Comparison of ENCODE assay signal across 20 mouse cellular contexts in the genomic region with DNA sequence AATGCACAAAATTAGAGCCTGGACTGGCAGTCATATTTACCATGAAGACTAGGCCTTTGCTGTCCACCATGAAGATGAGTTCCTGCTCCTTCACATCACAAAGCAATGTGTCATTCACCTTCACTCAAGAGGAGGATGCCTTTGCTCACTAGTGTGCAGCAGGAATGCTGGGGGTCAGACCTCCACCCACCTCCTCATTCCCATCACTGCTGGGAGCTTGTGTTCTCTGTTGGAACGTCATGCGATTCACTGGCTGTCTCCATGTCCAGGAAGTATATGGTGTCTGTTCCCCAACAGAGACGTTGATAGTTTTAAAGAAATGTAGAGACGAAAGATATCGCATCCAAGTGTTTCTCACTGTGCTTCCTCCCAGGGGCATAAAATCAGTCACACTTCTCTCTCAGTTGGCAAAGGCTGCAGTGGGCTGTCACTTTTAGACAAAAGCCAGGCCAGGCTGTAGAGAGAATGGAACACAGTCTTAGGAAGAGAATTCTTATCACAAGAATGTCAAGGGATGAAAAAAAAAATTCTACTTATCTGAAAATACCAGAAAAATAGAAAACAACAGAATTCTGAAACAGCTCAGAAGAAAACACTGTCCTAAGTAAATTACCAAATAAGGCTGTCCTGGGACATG. TPM values are rescaled to one million over a fixed set of nuclear protein-coding genes. Genes with fewer than 3 reads are reported as not detected.
DNase-seq lines count a peak whose midpoint lies in the region; ATAC-seq and TF ChIP-seq lines count a peak whose summit lies in the region.
"Had no signal": no experiment of that assay in that cellular context is flagged by ENCODE, and none has a peak within 500 bp of the region (broad histone marks: within the 10 kb centered on the region; RNA-seq: fewer than 3 reads in every experiment).

No protein-coding gene starts in this region.

- no peaks in the 10 kb centered on the region for H3K27me3 ChIP-seq in intestine, embryonic 15.5 days (replicated peaks)
- no peaks in the 10 kb centered on the region for H3K27me3 ChIP-seq in intestine, embryonic 16.5 days (replicated peaks; ENCODE audit: control insufficient read depth, insufficient read depth, low read length)
- no peaks in the 10 kb centered on the region for H3K27me3 ChIP-seq in lung, postnatal 0 days (replicated peaks; ENCODE audit: insufficient read depth, low read length)
- H3K27me3 ChIP-seq in heart, embryonic 13.5 days (replicated peaks) = no peaks in the 10 kb centered on the region
- H3K27me3 ChIP-seq in midbrain, embryonic 15.5 days (replicated peaks) = no peaks in the 10 kb centered on the region
- H3K27me3 ChIP-seq: CH12.LX; forebrain, embryonic 13.5 days; midbrain, embryonic 12.5 days had no signal

- peak; percentile 52 for DNase-seq in lung, postnatal 0 days (ENCODE audit: low spot score)
- DNase-seq in lung, postnatal 14 days = no peak
- DNase-seq in heart, postnatal 4 days = peak; percentile 68
- no peak for DNase-seq in left cerebral cortex, postnatal 36 days (ENCODE audit: low spot score in 2 of 2)
- DNase-seq: adrenal gland, adult 8-10 months; cerebellum, postnatal 10 days; kidney, adult 2 months; thymus, postnatal 4 days had no signal

- no peak for TF ChIP-seq EP300 in lung, postnatal 0 days (IDR thresholded peaks at IDR 0.05)

- H3K4me1 ChIP-seq in intestine, embryonic 15.5 days (replicated peaks) = peaks cover 4% of the 10 kb centered on the region; the same call in 1 of the 2 replicates
- no peaks in the 10 kb centered on the region for H3K4me1 ChIP-seq in intestine, embryonic 16.5 days (ENCODE audit: control insufficient read depth, insufficient read depth, low read length)
- no peaks in the 10 kb centered on the region for H3K4me1 ChIP-seq in lung, postnatal 0 days (ENCODE audit: insufficient read depth, low read depth, low read length)
- H3K4me1 ChIP-seq in heart, embryonic 13.5 days = peaks cover 42% of the 10 kb centered on the region
- H3K4me1 ChIP-seq in midbrain, embryonic 15.5 days = no peaks in the 10 kb centered on the region
- H3K4me1 ChIP-seq: forebrain, embryonic 13.5 days; midbrain, embryonic 12.5 days had no signal

- H3K27ac ChIP-seq in intestine, embryonic 15.5 days = 0 out of 2 replicates have a peak overlapping the region, but pooled peaks have one; percentile 22
- H3K27ac ChIP-seq in intestine, embryonic 16.5 days (ENCODE audit: low read length) = no peak overlapping the region
- no peak overlapping the region for H3K27ac ChIP-seq in lung, postnatal 0 days (ENCODE audit: low read length)
- peak overlapping the region; percentile 78 for H3K27ac ChIP-seq in heart, embryonic 13.5 days (replicated peaks)
- no peak overlapping the region for H3K27ac ChIP-seq in midbrain, embryonic 15.5 days
- H3K27ac ChIP-seq: forebrain, embryonic 13.5 days; hindbrain, embryonic 14.5 days; limb, embryonic 10.5 days; midbrain, embryonic 12.5 days had no signal

- ATAC-seq in intestine, embryonic 15.5 days = no peak
- ATAC-seq in intestine, embryonic 16.5 days = no peak
- peak; percentile 37; the same call in 1 of the 2 replicates for ATAC-seq in lung, postnatal 0 days
- peak; percentile 63; the same call in 1 of the 2 replicates for ATAC-seq in heart, embryonic 13.5 days (ENCODE audit: extremely low read depth, insufficient number of reproducible peaks, low FRiP score, low TSS enrichment)
- no peak for ATAC-seq in midbrain, embryonic 15.5 days (replicated peaks)
- ATAC-seq: forebrain, embryonic 13.5 days had no signal

- no peaks in the 10 kb centered on the region for H3K9me3 ChIP-seq in intestine, embryonic 15.5 days
- H3K9me3 ChIP-seq in intestine, embryonic 16.5 days (ENCODE audit: control insufficient read depth, low read length) = no peaks in the 10 kb centered on the region
- H3K9me3 ChIP-seq in lung, postnatal 0 days (ENCODE audit: low read length) = no peaks in the 10 kb centered on the region
- H3K9me3 ChIP-seq in heart, embryonic 13.5 days = no peaks in the 10 kb centered on the region
- no peaks in the 10 kb centered on the region for H3K9me3 ChIP-seq in midbrain, embryonic 15.5 days
- H3K9me3 ChIP-seq: forebrain, embryonic 13.5 days; limb, embryonic 10.5 days; midbrain, embryonic 12.5 days had no signal

- WGBS in intestine, embryonic 15.5 days = 53% methylated on average over 5 of the region's 5 CpGs
- WGBS in intestine, embryonic 16.5 days = 49% methylated on average over 5 of the region's 5 CpGs
- WGBS in lung, postnatal 0 days = 52% methylated on average over 5 of the region's 5 CpGs
- WGBS in heart, embryonic 13.5 days = 10% methylated on average over 5 of the region's 5 CpGs
- 81% methylated on average over 5 of the region's 5 CpGs for WGBS in midbrain, embryonic 15.5 days

- H3K36me3 ChIP-seq in intestine, embryonic 15.5 days = no peaks in the 10 kb centered on the region
- no peaks in the 10 kb centered on the region for H3K36me3 ChIP-seq in intestine, embryonic 16.5 days (ENCODE audit: control insufficient read depth, insufficient read depth, low read length)
- no peaks in the 10 kb centered on the region for H3K36me3 ChIP-seq in lung, postnatal 0 days (ENCODE audit: insufficient read depth, low read length)
- no peaks in the 10 kb centered on the region for H3K36me3 ChIP-seq in heart, embryonic 13.5 days
- no peaks in the 10 kb centered on the region for H3K36me3 ChIP-seq in midbrain, embryonic 15.5 days (replicated peaks)
- H3K36me3 ChIP-seq: limb, embryonic 10.5 days; midbrain, embryonic 12.5 days had no signal

- TF ChIP-seq CTCF in lung, postnatal 0 days (IDR thresholded peaks at IDR 0.05) = no peak

- H3K9ac ChIP-seq in intestine, embryonic 15.5 days = no peak overlapping the region
- no peak overlapping the region for H3K9ac ChIP-seq in intestine, embryonic 16.5 days (ENCODE audit: low read depth, low read length)
- no peak overlapping the region for H3K9ac ChIP-seq in lung, postnatal 0 days (replicated peaks; ENCODE audit: low read depth)
- no peak overlapping the region for H3K9ac ChIP-seq in heart, embryonic 13.5 days
- no peak overlapping the region for H3K9ac ChIP-seq in midbrain, embryonic 15.5 days
- H3K9ac ChIP-seq: forebrain, embryonic 13.5 days; hindbrain, embryonic 14.5 days; midbrain, embryonic 12.5 days had no signal

- intact Hi-C loops in left cerebral cortex, postnatal 36 days (cut with DNase I) = no loop called here

- no peak overlapping the region for H3K4me2 ChIP-seq in intestine, embryonic 15.5 days (replicated peaks)
- no peak overlapping the region for H3K4me2 ChIP-seq in intestine, embryonic 16.5 days (ENCODE audit: low read depth, low read length)
- H3K4me2 ChIP-seq in lung, postnatal 0 days (replicated peaks; ENCODE audit: low read depth, low read length) = no peak overlapping the region
- peak overlapping the region; percentile 49 for H3K4me2 ChIP-seq in heart, embryonic 13.5 days
- H3K4me2 ChIP-seq in midbrain, embryonic 15.5 days = no peak overlapping the region
- H3K4me2 ChIP-seq: forebrain, embryonic 13.5 days; hindbrain, embryonic 14.5 days; liver, embryonic 11.5 days; midbrain, embryonic 12.5 days had no signal

- H3K4me3 ChIP-seq in intestine, embryonic 15.5 days (replicated peaks) = no peak overlapping the region
- H3K4me3 ChIP-seq in intestine, embryonic 16.5 days (ENCODE audit: low read length) = no peak overlapping the region
- no peak overlapping the region for H3K4me3 ChIP-seq in lung, postnatal 0 days (ENCODE audit: low read depth, low read length)
- no peak overlapping the region for H3K4me3 ChIP-seq in heart, embryonic 13.5 days
- H3K4me3 ChIP-seq in midbrain, embryonic 15.5 days = no peak overlapping the region
- H3K4me3 ChIP-seq: forebrain, embryonic 13.5 days; limb, embryonic 10.5 days; midbrain, embryonic 12.5 days; myocyte had no signal

RNA-seq across cellular contexts. Expression of gene Frem1, which starts 52.0 kb away (rescaled TPM):
- polyA plus RNA-seq in intestine, embryonic 15.5 days (2015; fragmentation: Nextera tagmentation; extraction: Ambion mirVana) = 6.4 and 6.6 TPM in 2 replicates
- polyA plus RNA-seq in intestine, embryonic 16.5 days (2015; fragmentation: Nextera tagmentation; extraction: Ambion mirVana) = 4.0 and 4.1 TPM in 2 replicates
- 14.3 and 16.2 TPM in 2 replicates for polyA plus RNA-seq in lung, postnatal 0 days (2015; fragmentation: Nextera tagmentation; extraction: Ambion mirVana)
- 4.9 and 5.3 TPM in 2 replicates for polyA plus RNA-seq in heart, embryonic 13.5 days (2015; fragmentation: Nextera tagmentation; extraction: Ambion mirVana)
- 1 to 10 TPM; 5.1 to 5.9 TPM for total RNA-seq in heart, postnatal 4 days (2021)
- total RNA-seq in left cerebral cortex, postnatal 36 days (2021) = 1 to 10 TPM; 1.4 to 2.6 TPM
- 1.6 and 1.7 TPM in 2 replicates for polyA plus RNA-seq in midbrain, embryonic 15.5 days (2015; fragmentation: Nextera tagmentation; extraction: Ambion mirVana)
- total RNA-seq: CH12.LX; neutrophil, adult 5-6 weeks had no signal

Comparison
In these comparisons a context has a peak if more than half of its experiments do, and no peak if none do; other contexts are left out.
1. H3K27ac ChIP-seq: peak in intestine, embryonic 15.5 days (single experiment) and heart, embryonic 13.5 days (single experiment); none in intestine, embryonic 16.5 days (single experiment), lung, postnatal 0 days (single experiment) and midbrain, embryonic 15.5 days (single experiment).
2. DNase-seq: peak in lung, postnatal 0 days (single experiment) and heart, postnatal 4 days (single experiment); none in lung, postnatal 14 days (single experiment) and left cerebral cortex, postnatal 36 days (0 of 2).
3. ATAC-seq: peak in lung, postnatal 0 days (single experiment) and heart, embryonic 13.5 days (single experiment); none in intestine, embryonic 15.5 days (single experiment), intestine, embryonic 16.5 days (single experiment) and midbrain, embryonic 15.5 days (single experiment).